Mouse (Mus musculus) stomach, embryonic 16.5 days (tissue): Measurements from ENCODE around the gene Phf11b. TPM values are rescaled to one million over a fixed set of nuclear protein-coding genes. Genes with fewer than 3 reads are reported as not detected.
"Not testable (repeated sequence)": the region's sequence is repeated elsewhere in the genome, so short reads cannot be mapped to it uniquely, and the experiment has no call there.

ENCODE experiments used
- ATAC-seq: fragments of 200-750 bp; cut with Nextera tagmentation; 2 replicates; pipeline ENCODE4 v1.8.0; 2017; ENCODE audit warnings: moderate number of reproducible peaks, moderate TSS enrichment; ENCODE audit not compliant: insufficient read depth, low FRiP score
- H3K27ac ChIP-seq: fragments of 300-500 bp; sonication (generic); 2 replicates; pipeline ENCODE4 v1.5.1; 2014; ENCODE audit warnings: low read length
- H3K27me3 ChIP-seq: fragments of 300-500 bp; sonication (generic); 2 replicates; pipeline ENCODE4 v1.6.1; 2014; ENCODE audit warnings: low read length, control low read depth, mixed read lengths; ENCODE audit not compliant: control insufficient read depth, insufficient read depth
- H3K36me3 ChIP-seq: fragments of 300-500 bp; sonication (generic); 2 replicates; pipeline ENCODE4 v1.6.1; 2014; ENCODE audit warnings: low read length; ENCODE audit not compliant: control insufficient read depth, insufficient read depth
- H3K4me1 ChIP-seq: fragments of 300-500 bp; sonication (generic); 2 replicates; pipeline ENCODE4 v1.6.1; 2014; ENCODE audit warnings: low read length, control low read depth, mixed read lengths; ENCODE audit not compliant: control insufficient read depth, insufficient read depth
- H3K4me2 ChIP-seq: fragments of 300-500 bp; sonication (generic); 2 replicates; pipeline ENCODE4 v1.6.1; 2014; ENCODE audit warnings: low read depth, low read length, mixed read lengths
- H3K4me3 ChIP-seq: fragments of 300-500 bp; sonication (generic); replicated peaks from 2 replicates; pipeline ENCODE4 v1.5.1; 2014; ENCODE audit warnings: mild to moderate bottlenecking, low read length
- H3K9ac ChIP-seq: fragments of 300-500 bp; sonication (generic); 2 replicates; pipeline ENCODE4 v1.6.1; 2014; ENCODE audit warnings: low read length
- H3K9me3 ChIP-seq: fragments of 300-500 bp; sonication (generic); replicated peaks from 2 replicates; pipeline ENCODE4 v1.6.1; 2016; ENCODE audit warnings: low read length, control low read depth; ENCODE audit not compliant: control insufficient read depth
- WGBS: fragments of 180-500 bp; shearing (Covaris S2); extraction: QIAGEN DNeasy Blood & Tissue Kit; methylation state at CpG from one replicate; pipeline ENCODE4 v1.1.7; 2014; 5-methylcytosine and 5-hydroxymethylcytosine counted together
- polyA plus RNA-seq: library from polyadenylated mRNA; unstranded; fragments of >200 nt; fragmentation: Nextera tagmentation; extraction: Ambion mirVana; gene quantifications from 2 replicates; pipeline ENCODE4 v1.2.1, GENCODE M21; 2015

The Phf11b gene
- polyA plus RNA-seq, 1 experiment from 2014 or later, result 0.98 TPM

DNA sequence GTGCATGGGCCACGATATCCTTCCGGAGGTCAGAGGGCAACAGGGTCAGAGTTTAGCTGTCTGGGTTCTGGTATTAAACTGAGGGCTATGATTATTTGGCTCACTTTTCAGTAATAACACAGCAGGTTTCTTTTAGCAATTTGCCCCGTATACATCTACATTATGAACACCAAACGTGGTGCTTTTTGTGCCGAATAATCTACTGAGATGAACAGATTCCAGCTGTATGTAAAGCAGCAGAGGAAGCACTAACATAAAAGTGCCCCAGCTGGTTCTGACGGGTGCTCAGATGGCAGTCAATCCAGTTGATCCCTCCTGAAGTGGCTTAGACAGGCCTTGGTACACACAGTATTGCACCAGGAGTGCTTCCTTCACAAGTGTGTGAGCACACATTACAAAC lies 21.2 kb downstream of the Phf11b start:
- not testable (repeated sequence) for ATAC-seq, H3K27ac ChIP-seq, H3K9me3 ChIP-seq, H3K36me3 ChIP-seq, H3K4me3 ChIP-seq, H3K4me1 ChIP-seq, H3K9ac ChIP-seq, H3K27me3 ChIP-seq, H3K4me2 ChIP-seq
- WGBS, result 77% methylated on average over 6 of the region's 6 CpGs

DNA sequence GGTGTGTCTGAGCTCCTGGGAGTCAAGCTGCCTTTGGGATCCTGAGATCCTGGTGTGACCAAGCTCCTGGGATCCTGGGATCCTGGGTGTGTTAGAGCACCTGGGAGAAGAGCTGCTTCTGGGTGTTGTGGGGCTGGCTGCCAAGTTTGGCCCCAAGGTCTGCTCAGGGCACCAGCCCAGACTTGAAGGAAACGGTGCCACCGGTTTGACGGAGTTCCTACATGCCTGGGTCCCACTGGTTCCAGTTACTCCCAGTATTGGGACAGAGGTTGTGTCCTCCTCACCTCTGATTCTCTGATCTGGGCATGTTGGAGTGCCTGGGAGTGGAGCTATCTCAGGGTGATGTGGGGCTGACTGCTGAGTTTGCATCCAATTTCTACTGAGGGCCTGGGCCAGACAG lies 22.1 kb downstream of the Phf11b start:
- H3K9ac ChIP-seq, H3K36me3 ChIP-seq, H3K27ac ChIP-seq, H3K4me3 ChIP-seq, H3K4me1 ChIP-seq, H3K9me3 ChIP-seq, H3K4me2 ChIP-seq, H3K27me3 ChIP-seq, ATAC-seq: not testable (repeated sequence)
- WGBS, result 69% methylated on average over 3 of the region's 3 CpGs

DNA sequence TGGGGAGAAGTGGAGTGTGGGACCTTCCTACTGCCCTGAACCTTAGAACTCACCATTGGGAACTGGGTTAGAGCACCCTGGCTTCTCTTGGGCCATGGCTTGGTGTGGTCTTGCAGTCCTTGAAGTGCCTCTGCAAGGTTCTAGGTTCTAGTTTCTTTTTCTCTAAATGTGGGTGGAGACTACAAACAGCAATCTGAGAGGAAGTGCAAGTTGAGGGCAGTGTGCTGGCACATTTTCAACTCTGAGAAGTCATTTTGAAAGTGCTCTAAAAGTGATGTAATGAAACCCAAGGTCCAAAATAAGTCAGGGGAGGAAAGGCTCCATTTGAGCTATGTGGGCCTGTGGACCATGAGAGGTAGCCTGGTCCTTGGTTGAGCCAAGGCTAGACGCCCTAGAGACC lies 43.8 kb downstream of the Phf11b start, which contains the start of gene Phf11a:
Gene Phf11a (minus strand): TSS at position 132 of the 400 bp plus-strand sequence.
- ATAC-seq, H3K4me2 ChIP-seq, H3K9me3 ChIP-seq, H3K27ac ChIP-seq, H3K4me3 ChIP-seq, H3K4me1 ChIP-seq, H3K36me3 ChIP-seq, H3K9ac ChIP-seq, H3K27me3 ChIP-seq: not testable (repeated sequence)
- WGBS, result 55% methylated on average over 1 of the region's 1 CpGs

DNA sequence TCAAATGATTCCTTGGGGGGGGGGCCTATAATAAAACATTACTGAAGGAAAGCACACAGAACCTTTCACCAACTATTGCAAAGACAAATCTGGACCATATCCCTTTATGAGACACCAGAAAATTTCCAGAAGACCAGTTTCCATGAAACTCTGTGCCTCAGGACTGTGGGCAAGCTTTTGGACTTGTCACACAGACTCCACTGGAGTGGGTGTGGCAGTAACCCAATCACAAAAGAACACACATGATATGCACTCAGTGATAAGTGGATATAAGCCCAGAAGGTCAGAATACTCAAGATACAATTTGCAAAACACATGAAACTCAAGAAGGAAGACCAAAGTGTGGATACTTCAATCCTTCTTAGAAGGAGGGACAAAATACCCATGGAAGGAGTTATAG lies 49.4 kb downstream of the Phf11b start:
- not testable (repeated sequence) for H3K36me3 ChIP-seq, H3K4me3 ChIP-seq, H3K4me1 ChIP-seq, H3K4me2 ChIP-seq, H3K9ac ChIP-seq, H3K27ac ChIP-seq, H3K27me3 ChIP-seq, H3K9me3 ChIP-seq, ATAC-seq

DNA sequence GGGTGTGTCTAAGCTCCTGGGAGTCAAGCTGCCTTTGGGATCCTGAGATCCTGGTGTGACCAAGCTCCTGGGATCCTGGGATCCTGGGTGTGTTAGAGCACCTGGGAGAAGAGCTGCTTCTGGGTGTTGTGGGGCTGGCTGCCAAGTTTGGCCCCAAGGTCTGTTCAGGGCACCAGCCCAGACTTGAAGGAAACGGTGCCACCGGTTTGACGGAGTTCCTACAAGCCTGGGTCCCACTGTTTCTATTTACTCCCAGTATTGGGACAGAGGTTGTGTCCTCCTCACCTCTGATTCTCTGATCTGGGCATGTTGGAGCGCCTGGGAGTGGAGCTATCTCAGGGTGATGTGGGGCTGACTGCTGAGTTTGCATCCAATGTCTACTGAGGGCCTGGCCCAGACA lies 66.2 kb downstream of the Phf11b start:
- H3K4me3 ChIP-seq, H3K9me3 ChIP-seq, H3K36me3 ChIP-seq, H3K27ac ChIP-seq, ATAC-seq, H3K4me1 ChIP-seq, H3K27me3 ChIP-seq, H3K4me2 ChIP-seq, H3K9ac ChIP-seq: not testable (repeated sequence)
- 87% methylated on average over 4 of the region's 4 CpGs for WGBS

Other genes starting within 250 kb of the Phf11b start
- not detected in 2 replicates for gene 1700129C05Rik, start 198.5 kb downstream of the Phf11b start, polyA plus RNA-seq
- not detected in 2 replicates for gene Gm5142, start 162.6 kb downstream of the Phf11b start, polyA plus RNA-seq
- 36.2 and 43.0 TPM in 2 replicates for gene Rcbtb1, start 140.1 kb downstream of the Phf11b start, polyA plus RNA-seq
- gene Gm6904, start 81.1 kb downstream of the Phf11b start, polyA plus RNA-seq, result not detected in 2 replicates
- 0.16 TPM in 1 of 2 replicates, not detected in the other for gene Phf11a, start 43.8 kb downstream of the Phf11b start, polyA plus RNA-seq
- 4.4 and 6.0 TPM in 2 replicates for gene Phf11d, start 24.1 kb upstream of the Phf11b start, polyA plus RNA-seq
- 0.49 and 0.59 TPM in 2 replicates for gene Phf11c, start 54.0 kb upstream of the Phf11b start, polyA plus RNA-seq
- 8.0 and 10.0 TPM in 2 replicates for gene Setdb2, start 99.5 kb upstream of the Phf11b start, polyA plus RNA-seq
- gene Cab39l, start 99.6 kb upstream of the Phf11b start, polyA plus RNA-seq, result 43.5 TPM in 2 replicates